Mouse (Mus musculus): ENCODE results near the gene Snx27. TPM values are rescaled to one million over a fixed set of nuclear protein-coding genes. Genes with fewer than 3 reads are reported as not detected.

Snx27 gene
- total RNA-seq (2012; rRNA removed) (36.9 and 38.5 TPM in 2 replicates), polyA plus RNA-seq (2012; ENCODE audit: insufficient read depth in 1 of 2, insufficient read length in 2 of 2, low read depth in 1 of 2, low replicate concordance in 2 of 2, missing spikeins in 1 of 2) (100 to 1,000 TPM in 1 of 2 experiments, 10 to 100 TPM in 1; 45.4 to 123 TPM)

DNA sequence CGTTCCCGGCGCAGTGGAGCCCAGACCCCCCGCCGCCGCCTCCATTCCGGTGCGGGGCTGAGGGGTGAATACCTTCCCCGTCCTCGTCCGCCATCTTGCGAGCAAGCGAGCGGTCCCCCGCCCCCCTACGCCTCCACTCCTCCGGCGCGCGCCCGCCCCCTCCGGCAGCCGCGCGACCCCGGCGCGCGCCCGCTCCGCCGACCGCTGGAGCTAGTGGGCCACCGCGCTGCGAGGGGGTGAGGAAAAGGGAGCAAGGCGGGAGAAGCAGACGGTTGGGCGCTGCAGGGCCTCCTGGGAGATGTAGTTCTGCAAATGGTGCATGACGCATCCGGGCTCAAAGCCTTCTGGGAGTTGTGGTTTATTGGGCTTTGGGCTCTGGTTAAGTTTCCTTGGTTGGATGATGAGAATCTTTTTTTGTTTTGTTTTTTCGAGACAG is at the start of gene Snx27:
Gene Snx27, minus strand, starts transcription at position 261 of the 436 bp plus-strand sequence.
- Histone ChIP-seq H3K9ac (ENCODE audit: control insufficient read depth, low read depth, low read length, poor library complexity, severe bottlenecking) (peak within 1 kb of the TSS; percentile 89), H3K4me1 (ENCODE audit: control insufficient read depth in 1 of 2, insufficient read depth in 2 of 2, low read length in 2 of 2) (peaks cover 6 to 10% of the 10 kb centered on the region in 2 experiments; a peak in 3 of 4 replicates), H3K9me3 (replicated peaks; ENCODE audit: insufficient read depth, low read length) (no peaks in the 10 kb centered on the region), H3K36me3 (ENCODE audit: control insufficient read depth in 1 of 2, insufficient read depth in 2 of 2, low read length in 2 of 2) (peaks cover 0 to 23% of the 10 kb centered on the region in 2 experiments; a peak in 2 of 4 replicates), H3K79me2 (ENCODE audit: control insufficient read depth, insufficient read depth, low read length, poor library complexity) (peaks cover 38% of the 10 kb centered on the region), H3K27me3 (ENCODE audit: control insufficient read depth in 1 of 2, insufficient read depth in 2 of 2, low read length in 2 of 2) (no peaks in the 10 kb centered on the region), H3K27ac (ENCODE audit: control insufficient read depth, low read depth, low read length) (peak within 1 kb of the TSS; percentile 29), H3K4me3 (ENCODE audit: control insufficient read depth in 1 of 2, insufficient read depth in 1 of 2, low read depth in 2 of 2, low read length in 2 of 2) (peak within 1 kb of the TSS; percentile 67 to 82)
- peak; percentile 98 for DNase-seq (ENCODE audit: low read depth, low spot score)
- TF ChIP-seq KAT2A (conservative IDR thresholded peaks at IDR 0.05; ENCODE audit: low read depth, low read length) (peak; percentile 99), NELFE (IDR thresholded peaks at IDR 0.05; ENCODE audit: low read depth, low read length) (peak; percentile 73), TCF12 (IDR thresholded peaks at IDR 0.05; ENCODE audit: low read depth, low read length) (peak; percentile 40; the same call in 1 of the 2 replicates), ELF1 (IDR thresholded peaks at IDR 0.05; ENCODE audit: low read depth, low read length) (peak; percentile 91), MYC (IDR thresholded peaks at IDR 0.05; ENCODE audit: low read depth, low read length) (no peak), MXI1 (IDR thresholded peaks at IDR 0.05; ENCODE audit: low read depth, low read length) (no peak; the same call in 1 of the 2 replicates), SMC3 (IDR thresholded peaks at IDR 0.05; ENCODE audit: low read depth, low read length) (no peak), CHD2 (IDR thresholded peaks at IDR 0.05; ENCODE audit: low read length) (no peak), MEF2A (IDR thresholded peaks at IDR 0.05; ENCODE audit: extremely low read depth, insufficient replicate concordance, low read depth, low read length, poor library complexity, severe bottlenecking) (no peak), MAZ (IDR thresholded peaks at IDR 0.05; ENCODE audit: low read depth, low read length) (peak; percentile 97; the same call in 1 of the 2 replicates), MAFK (IDR thresholded peaks at IDR 0.05; ENCODE audit: borderline replicate concordance, low read depth, low read length) (no peak), ETS1 (IDR thresholded peaks at IDR 0.05; ENCODE audit: low read depth, low read length) (peak; percentile 40; the same call in 1 of the 2 replicates), BHLHE40 (IDR thresholded peaks at IDR 0.05; ENCODE audit: borderline replicate concordance, low read depth, low read length) (no peak), TBP (IDR thresholded peaks at IDR 0.05; ENCODE audit: low read depth, low read length) (peak; percentile 75), ZNF384 (IDR thresholded peaks at IDR 0.05; ENCODE audit: low read depth, low read length) (no peak), E2F4 (IDR thresholded peaks at IDR 0.05; ENCODE audit: borderline replicate concordance, low read depth, low read length) (peak; percentile 92), RAD21 (IDR thresholded peaks at IDR 0.05; ENCODE audit: low read depth, low read length) (no peak), EP300 (IDR thresholded peaks at IDR 0.05; ENCODE audit: low read depth in 1 of 2, low read length in 2 of 2) (peak in 1 of 2 experiments; percentile 67; a peak in 2 of 4 replicates), RCOR1 (IDR thresholded peaks at IDR 0.05; ENCODE audit: low read depth, low read length) (no peak), TAL1 (IDR thresholded peaks at IDR 0.05; ENCODE audit: low read length) (no peak), NRF1 (IDR thresholded peaks at IDR 0.05; ENCODE audit: insufficient read depth, low read depth, low read length, poor library complexity, severe bottlenecking) (peak; percentile 53; the same call in 1 of the 2 replicates), HCFC1 (IDR thresholded peaks at IDR 0.05; ENCODE audit: low read depth, low read length) (peak; percentile 97), MYB (IDR thresholded peaks at IDR 0.05; ENCODE audit: low read depth, low read length) (peak; percentile 97), POLR2A (IDR thresholded peaks at IDR 0.05; ENCODE audit: control insufficient read depth in 1 of 2, insufficient read depth in 1 of 2, low read depth in 1 of 2, low read length in 2 of 2, poor library complexity in 1 of 2) (peak; percentile 72 to 93; a peak in 3 of 4 replicates), UBTF (IDR thresholded peaks at IDR 0.05; ENCODE audit: borderline replicate concordance, insufficient read depth, low read depth, low read length) (no peak), GATA1 (IDR thresholded peaks at IDR 0.05; ENCODE audit: low read depth, low read length) (no peak), SIN3A (IDR thresholded peaks at IDR 0.05; ENCODE audit: low read length) (peak; percentile 89), CTCF (IDR thresholded peaks at IDR 0.05 in 2 of 3, conservative IDR thresholded peaks at IDR 0.05 in 1 of 3; ENCODE audit: control insufficient read depth in 1 of 3, insufficient read depth in 1 of 3, low read depth in 2 of 3, low read length in 3 of 3, poor library complexity in 1 of 3, severe bottlenecking in 1 of 3) (no peak; a peak in 1 of 6 replicates), ZMIZ1 (IDR thresholded peaks at IDR 0.05; ENCODE audit: low read depth, low read length) (0 out of 2 replicates have a peak, but pooled peaks have one; percentile 43), USF1 (IDR thresholded peaks at IDR 0.05; ENCODE audit: low read depth, low read length) (no peak), JUND (IDR thresholded peaks at IDR 0.05; ENCODE audit: low read depth, low read length) (no peak)

Measured in MEL (cell line).